Mouse (Mus musculus): ENCODE results near the gene Cdc14a.
A peak's percentile ranks its signal among the peaks of the same experiment; 100 is the strongest.

The Cdc14a gene

DNA sequence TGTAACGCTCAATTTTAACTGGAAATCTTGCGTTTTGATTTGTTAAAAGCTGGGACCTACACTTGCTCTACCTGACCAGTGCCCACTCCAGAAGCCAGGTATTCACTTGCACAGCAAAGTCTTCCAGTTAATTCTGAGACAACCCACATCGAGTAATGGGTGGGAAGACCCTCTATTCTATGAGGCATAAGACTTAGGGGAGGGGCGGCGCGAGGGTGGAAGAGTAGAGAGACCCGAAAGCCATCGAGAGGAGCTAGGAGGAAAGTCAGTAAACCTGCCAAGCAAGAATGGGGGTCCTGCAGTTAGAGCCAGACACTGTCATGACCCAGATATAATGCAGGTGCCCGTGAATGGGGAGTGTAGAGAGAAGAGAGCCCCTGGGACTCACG lies 96.2 kb downstream of the Cdc14a start:
- no peak for DNase-seq (ENCODE audit: low read depth)

DNA sequence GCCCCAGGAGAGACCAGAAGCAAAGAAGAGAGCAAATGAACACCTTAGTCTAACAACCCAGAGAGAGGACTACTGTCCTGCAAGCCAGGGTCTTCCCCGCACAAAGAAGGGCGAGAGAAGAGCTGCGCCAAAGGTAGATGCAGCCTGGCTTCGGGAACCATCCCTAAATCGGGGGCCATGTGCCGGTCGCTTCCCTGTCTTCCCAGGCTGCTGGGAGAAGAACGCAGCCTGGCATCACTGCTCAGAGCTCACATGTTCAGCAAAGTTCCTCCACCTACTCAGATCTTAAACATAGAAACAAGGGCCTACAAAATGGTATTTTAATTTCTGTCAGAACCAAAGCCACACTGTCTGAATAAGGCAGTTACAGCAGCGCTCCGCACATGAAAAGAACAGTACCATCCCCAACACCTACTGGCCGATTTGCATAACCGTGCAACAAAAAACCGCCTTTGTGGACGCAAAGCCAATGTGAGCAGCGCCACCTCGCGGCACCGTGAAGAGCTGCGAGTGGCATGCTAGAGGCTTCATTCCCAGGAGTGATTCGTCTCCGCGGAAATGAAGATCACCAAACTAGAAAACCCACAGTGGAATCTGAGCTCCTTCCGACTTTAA lies 96.7 kb downstream of the Cdc14a start:
- peak; percentile 73 for DNase-seq (ENCODE audit: low read depth)

DNA sequence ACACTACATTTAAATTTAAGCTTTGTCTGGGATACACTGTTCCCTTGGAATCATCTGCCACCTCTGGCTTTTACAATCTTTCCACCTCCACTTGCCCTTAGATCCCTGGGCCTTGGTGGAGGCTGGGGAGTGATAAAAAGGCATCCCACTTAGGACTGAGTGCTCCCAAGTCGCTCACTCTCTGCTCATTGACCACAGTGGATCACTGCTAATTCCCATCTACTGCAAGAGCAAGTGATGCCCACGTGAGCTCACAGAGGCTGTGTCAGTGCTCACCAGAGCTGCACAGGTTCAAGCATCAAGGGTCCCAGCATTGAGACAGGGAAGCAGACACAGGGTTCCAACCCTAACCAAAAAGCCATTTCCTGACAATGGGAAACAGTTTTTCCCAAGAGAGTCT lies 98.3 kb downstream of the Cdc14a start:
- DNase-seq (ENCODE audit: low read depth), result no peak

DNA sequence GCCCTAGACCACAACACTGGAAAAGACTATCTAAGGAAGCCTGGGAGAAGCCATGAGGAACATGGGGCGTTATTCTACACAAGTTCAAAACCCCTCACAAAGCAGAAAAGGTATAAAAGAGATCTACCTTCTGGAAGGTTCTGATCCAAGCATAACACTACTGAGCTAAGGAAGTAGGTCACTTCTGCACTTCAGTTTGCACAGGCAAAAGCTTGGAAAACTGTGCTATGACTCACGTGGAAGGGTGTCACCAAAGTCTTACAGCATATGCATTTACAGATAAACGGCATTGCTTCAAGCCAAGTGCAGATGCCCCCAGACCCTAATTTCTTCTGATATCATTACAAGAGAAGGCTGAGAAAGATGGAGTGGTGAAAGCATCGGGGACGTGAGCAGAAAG lies 104.1 kb downstream of the Cdc14a start:
- DNase-seq (ENCODE audit: low read depth), result no peak

DNA sequence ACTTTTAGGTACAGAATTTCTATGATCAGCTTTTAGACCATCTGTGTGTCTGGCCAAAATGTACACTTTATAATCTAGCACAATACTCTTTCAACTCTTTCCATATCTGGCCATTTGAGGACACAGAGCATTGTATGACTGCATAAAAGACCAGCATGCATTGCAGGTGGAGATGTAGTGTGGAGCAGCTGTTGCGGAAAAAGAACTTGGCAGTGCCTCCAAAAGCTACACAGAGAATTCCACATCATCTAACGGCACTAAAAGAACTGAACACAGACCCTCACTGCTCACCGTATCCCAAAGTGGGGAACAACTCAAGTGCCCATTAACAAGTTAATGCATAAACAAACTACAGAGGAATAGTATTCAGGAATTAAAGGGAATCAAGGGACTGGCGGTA lies 112.0 kb downstream of the Cdc14a start:
- DNase-seq (ENCODE audit: low read depth), result no peak

DNA sequence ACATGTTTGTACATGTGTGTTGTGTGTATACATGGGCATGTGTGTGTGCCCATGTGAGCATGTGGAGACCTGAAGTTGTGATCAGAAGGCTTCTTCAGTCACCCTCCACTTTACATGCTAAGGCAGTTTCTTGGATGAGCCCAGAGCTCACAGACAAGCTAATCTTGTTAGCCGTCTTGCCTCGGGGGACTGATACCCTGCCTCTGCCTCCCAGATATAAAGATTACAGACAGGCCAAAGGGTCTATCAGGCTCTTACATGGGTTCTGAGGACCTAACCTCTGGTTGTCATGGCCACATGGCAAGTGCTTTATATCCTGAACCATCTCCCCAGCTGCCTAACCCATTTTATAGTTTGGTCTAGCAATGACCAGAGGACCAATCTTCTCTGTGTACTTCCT lies 112.7 kb downstream of the Cdc14a start:
- no peak for DNase-seq (ENCODE audit: low read depth)

DNA sequence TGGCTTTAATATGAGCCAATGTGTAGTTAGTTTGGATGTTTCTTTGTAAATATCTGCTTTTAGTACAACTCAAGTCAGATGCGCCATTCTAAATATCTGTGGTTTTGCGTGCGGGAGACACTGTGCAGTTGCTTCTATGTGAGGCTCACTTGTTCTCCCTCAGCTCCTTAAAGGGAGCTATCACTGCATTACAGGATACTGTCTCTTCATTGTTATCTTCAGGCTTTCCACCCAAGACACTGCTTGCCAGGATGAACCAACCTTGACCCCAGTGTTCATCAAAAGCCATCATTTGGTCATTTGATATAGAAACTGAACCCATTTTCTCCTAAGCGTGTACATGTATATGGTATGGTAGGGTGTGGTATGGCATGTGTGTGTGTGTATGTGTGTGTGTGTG lies 113.2 kb downstream of the Cdc14a start:
- DNase-seq (ENCODE audit: low read depth), result no peak

DNA sequence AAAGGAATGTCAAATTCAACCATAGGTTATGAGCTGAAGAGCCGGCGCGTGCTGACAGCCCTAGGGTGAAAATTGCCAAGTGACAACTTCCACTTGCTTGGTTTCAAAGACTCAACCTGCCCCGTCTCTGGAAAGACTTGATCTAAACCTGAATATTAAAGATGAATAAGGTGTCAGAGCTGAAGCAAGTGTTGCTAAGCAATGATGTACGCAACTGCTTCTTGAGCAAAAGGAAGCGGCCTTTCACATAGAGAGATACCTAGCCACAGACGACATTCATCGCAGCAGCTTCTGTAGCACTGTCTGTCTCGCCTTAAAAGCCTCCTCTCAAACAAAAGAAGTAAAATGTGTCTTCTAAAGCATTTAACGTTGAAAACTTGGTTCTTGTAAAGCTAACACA lies 113.8 kb downstream of the Cdc14a start:
- DNase-seq (ENCODE audit: low read depth), result no peak

DNA sequence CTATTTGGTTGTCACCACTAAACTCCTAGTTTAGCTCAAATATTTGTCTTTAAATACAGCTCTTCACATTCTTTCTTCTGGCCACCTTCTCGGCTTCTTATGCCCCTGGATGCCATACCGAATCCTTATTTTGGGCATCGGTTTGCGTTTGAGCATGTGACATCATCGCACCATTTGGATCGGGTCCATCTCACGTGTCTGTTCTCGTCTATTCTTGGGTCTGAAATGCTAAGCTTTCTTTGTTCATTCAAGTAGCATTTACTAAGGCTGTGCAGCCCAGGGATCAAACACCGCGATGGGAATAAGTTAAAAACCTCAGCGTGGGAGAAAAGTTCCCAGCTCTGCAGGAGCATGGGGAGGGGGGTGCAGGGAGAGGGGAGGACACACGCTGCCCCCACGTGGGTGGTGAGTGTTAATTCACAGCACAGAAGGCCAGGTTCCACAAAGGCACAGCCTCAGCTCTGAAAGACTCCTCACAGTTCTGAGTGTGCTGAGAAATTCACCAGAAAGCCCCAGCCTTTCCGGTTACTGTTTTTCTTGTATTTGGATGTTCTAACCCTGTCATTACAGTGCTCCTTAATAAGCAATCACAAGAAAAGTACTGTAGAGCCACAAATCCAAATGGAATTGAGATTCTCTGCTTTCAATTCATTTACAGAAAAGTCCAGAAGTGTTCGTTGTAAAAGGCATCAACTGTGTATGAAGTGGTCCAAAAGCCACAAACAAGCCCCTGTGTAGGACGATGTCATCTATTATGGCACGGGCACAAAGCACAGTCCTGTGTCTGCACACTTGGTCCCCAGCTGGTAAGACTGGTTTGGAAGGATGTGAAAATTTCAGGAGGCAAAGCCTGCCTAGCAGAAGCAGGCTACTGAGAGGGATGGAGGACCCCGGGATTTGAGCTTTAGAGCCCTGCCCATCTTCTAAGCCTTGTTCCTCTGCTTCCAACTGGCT lies 118.8 kb downstream of the Cdc14a start:
- DNase-seq (ENCODE audit: low read depth), result no peak

DNA sequence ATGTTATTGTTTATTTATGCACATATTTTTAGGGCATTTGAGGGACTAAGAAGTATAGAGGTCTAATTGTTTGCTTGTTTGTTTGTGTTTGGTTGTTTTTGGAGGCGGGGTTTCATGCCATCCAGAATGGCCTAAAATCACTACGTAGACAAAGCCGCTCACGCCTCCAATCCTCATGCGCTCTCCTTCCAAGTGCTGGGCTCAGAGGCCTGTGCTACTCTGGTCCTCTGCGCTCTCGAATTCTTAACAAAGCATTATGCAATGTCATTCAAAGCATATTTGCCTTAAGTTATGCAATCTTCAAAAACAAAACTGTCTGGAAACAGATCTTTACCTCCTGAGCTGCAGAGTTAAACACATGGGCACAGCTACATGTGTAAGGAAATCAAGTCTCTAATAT lies 121.3 kb downstream of the Cdc14a start:
- DNase-seq (ENCODE audit: low read depth), result no peak

DNA sequence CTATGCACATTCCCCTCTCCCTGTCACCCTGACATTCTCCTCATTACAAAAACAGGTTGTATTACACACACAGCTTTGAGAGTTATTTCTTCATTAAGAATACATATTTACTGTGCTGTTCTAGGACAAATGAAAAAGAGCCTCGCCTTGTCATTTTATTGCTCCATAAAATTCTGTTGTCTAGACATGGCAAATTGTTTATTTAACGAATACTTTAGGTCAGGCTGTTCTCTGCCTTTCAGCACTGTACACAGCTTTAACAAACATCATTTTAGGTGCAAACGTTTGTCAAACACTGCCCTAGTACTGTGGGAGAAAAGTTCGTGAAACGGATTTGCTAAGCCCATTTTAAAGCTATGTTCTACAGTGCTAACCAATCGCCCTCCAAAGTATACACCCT lies 122.1 kb downstream of the Cdc14a start:
- DNase-seq (ENCODE audit: low read depth), result no peak

DNA sequence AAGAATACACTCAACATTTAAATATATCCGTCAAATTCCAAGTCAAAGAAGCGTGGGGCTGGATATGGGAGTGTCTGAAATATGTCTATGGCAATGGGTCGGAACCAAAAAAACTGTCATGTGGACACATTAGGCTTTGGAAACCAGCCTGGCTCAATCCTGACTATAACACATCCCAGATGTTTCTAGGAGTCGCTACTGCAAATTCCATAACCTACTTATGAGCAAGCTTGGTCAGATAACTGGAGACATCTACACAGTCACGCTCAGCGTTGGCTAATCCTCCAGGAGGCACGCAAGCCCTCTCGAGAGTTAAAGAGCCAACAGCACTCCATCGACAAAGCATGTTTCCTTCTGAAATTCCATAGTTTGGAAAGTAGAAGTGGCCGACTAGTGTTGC lies 125.1 kb downstream of the Cdc14a start:
- no peak for DNase-seq (ENCODE audit: low read depth)

DNA sequence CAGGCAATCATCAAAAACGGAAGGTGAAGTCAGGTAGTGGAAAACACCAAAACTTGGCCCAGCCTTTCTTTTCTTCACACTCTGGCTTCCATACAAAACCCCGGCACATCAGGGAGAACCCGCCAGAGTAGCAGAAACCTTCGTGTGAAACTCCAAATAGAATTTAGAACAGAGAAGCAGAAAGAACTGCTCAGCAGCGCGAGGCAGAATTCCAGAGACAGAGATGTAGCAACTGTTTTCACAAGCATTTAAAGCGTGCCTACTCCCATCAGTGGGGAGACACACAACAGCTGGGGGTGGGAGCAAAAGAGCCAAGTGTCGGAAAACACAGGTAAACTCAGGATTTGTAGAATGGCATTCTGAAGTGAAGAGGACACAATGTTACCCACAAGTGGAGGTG lies 125.8 kb downstream of the Cdc14a start:
- DNase-seq (ENCODE audit: low read depth), result no peak

DNA sequence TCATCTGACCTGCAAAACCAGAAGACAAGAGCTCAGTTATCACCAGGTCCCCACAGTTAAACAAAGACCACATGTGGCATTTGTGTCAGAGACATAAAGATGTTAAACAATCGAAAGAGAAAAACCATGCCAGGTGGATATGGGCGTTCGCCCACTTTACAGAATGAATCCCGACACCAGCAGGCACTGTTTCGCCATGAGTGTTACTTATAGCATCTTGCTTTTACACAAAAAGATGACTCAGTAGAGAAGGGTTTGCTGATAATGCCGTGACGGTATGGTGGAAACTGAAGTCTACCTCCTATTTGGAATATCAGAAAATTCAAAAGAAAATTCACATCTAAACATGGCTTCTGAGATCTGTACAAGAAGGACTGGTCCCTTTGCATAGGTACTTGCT lies 126.7 kb downstream of the Cdc14a start:
- no peak for DNase-seq (ENCODE audit: low read depth)

DNA sequence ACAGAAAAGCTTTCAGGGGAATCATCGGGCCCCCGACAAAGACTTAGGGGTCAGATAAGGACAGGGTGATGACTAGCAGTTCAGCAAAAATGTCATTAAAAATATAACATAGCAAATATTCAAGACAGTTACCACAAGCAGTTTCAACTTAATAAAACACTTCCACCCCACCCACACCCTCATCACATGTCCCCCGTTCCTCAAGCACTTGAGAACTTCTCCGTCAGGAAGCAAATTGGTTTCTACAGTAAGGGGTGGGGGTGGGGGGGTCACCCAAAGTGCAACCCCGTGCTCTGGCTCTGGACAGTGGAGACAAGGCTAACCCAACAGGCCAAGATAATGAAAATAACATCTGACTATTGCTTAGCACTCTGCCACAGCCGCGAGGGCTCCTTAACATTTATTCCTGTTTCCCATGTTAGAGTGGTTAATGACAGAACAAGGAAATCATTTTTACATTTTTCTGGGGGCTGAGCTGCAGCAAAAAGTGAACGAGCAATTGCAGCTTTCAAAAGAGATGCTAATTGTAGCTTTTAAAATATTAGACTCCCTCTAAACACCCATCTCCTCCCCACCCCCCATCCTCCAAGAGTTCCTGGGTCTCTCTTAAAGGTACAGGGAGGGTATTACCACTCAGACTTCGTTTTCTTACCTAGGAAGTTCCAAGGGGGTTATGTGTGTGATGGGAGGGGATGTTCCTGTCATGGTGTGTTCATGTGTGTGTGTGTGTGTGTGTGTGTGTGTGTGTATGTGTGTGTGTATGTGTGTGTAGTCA lies 133.6 kb downstream of the Cdc14a start:
- no peak for DNase-seq (ENCODE audit: low read depth)

DNA sequence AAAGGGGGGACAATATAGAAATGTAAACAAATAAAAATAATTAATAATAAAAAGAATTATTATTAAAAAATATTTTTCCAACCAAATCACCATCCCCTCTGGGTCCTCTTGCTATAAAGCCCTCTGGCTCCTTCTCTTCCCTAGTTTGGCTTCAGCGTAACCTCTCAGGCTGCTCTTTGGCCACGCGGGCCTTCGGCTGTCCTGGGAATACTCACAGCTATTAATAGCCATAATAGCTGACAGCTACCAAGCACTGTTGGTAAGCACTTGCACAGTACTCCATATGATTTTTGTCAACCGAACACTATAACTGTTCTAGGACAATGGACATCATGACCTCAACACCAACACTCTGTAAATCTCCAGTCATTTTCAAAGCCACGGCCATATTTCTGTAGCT lies 135.0 kb downstream of the Cdc14a start:
- no peak for DNase-seq (ENCODE audit: low read depth)

DNA sequence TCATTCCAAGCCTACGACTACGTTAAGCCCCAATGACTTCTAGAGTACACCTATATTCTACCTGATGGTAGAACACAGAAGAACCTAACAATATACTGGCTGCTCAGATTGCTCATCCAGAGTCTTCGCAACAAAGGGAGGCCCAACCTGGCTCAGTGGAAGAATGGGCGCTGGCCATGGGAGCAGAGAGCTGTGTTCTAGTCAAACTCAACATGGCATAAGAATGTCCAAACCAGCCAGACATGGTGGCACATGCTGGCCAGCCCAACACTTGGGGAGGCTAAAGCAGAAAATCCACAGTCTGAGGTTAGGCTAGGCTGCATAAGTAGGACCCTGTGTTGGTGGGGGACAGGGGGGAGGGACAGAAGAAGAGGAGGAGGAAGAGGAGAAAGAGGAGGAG lies 139.1 kb downstream of the Cdc14a start:
- DNase-seq (ENCODE audit: low read depth), result no peak

DNA sequence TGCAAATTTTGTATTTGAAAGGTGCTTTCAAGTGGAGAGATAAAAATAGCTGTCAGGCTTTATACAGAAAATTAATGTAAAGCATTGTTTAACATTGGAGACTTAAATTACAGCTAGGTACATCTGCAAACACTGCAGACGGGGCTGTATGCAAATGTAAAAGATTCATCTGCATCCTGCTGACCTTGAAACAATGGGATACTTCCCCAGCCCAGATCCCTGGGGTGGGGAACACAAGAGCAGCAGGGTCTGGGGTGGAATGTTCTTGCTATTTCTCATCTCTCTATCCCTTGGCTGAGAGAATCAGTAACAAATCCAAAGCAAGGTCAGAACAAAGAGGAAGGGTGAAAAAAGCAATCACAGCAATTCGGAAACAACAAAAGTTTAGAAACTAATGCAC lies 139.8 kb downstream of the Cdc14a start:
- DNase-seq (ENCODE audit: low read depth), result no peak

DNA sequence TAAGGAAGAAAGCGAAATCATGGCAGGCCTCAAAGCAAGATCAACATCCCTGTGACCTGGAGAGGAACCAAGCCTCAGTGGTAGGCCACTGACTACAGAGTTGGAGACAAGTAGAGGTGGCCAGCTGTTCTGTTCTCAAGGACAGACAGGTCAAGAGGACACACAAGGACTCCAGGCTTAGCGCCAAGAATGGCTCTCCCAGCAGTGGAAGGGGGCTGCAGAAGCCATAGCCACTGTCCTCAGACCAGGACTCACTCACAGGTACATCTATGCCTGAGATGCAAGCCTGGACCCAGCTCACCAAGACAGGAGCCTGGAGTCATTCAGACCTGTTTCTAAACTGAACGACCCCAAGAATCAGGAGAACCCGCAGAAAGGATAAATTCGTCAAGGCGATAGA lies 142.2 kb downstream of the Cdc14a start:
- no peak for DNase-seq (ENCODE audit: low read depth)

DNA sequence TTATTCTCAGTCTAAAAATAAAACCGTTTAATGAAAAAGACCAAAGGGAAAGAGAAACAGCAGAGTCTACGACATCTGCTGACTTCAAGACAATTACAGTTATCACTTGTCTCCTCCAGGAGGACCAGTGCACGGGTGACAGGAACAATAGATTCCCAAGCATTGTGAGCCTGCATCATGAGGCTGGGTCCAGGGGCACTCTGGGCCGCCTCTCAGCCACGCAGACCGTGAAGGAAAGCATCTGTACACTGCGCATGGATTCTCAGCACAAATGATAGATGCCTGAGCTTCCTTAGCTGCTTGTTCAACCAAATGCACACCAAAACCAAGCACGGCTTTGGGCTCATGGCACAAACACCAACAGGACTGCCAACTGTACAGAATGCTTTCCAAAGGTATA lies 146.7 kb downstream of the Cdc14a start:
- no peak for DNase-seq (ENCODE audit: low read depth)

DNA sequence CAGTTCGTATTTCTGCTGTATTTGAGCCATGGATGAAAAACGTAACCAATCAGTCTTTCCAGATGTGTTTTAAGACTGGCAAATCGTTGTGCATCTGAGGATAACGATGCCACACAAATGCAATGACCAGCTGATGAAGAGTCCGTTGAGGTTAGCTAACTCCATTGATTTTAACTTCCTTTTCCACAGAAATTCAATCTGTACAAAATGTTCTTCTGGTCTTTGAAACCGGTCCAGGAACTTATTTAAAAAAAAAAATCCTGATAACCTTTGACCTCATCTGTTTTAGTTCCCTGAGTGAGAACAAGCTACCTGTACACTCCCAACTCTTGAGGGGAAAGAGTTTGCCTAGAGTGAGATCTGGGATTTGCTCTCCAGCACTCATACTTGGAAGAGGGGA lies 152.2 kb downstream of the Cdc14a start:
- no peak for DNase-seq (ENCODE audit: low read depth)

DNA sequence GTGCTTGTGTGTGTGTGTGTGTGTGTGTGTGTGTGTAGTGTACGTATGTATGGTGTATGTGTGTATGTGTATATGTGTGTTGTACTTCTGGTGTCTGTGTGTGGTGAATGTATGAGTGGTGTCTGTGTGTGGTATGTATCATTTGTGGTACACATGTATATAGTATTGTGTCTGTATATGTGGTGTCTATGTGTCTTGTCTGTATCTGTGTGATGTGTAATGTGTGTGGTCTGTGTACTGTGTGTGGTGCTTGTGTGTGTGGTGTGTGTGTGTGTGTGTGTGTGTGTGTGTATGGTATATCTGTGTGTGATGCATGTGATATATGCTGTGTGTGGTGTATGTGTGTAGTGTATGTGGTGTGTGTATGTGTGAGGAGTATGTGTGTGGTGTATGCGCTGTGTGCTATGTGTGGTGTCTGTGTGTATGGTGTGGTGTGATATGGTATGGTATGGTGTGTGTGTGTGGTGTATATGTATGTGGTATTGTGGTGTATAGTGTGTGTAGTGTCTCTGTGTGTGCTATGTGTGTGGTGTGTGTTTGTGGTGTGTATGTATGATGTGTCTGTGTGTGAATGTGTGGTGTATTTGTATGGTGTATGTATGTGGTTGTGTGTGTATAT lies 156.7 kb downstream of the Cdc14a start:
- no peak for DNase-seq (ENCODE audit: low read depth)

DNA sequence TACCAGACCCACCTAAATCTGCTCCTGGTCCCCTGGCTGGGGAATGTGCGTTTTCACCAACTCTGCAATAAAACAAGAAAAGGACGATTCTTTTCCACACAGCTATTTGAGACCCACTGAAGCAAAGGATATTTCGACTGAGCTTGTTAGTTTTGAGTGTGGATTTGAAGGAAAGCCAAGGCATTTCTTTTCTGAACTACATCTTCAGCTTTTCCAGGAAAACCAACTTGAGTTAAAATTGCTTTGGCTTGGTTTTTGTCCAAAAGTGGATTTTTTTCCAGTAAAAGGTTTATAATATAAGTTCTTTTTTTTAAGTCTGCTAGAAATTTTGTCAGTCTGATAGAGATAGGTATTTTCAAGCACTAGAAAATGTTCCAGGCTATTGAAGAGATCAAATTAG lies 157.5 kb downstream of the Cdc14a start:
- no peak for DNase-seq (ENCODE audit: low read depth)
